Mouse (Mus musculus) right cerebral cortex, postnatal 36 days (tissue): Measurements from ENCODE around the gene Sgip1.

ENCODE experiments used
- DNase-seq, 2 experiments: peaks; one replicate each; pipeline ENCODE4 v3.0.0; 2022; ENCODE audit warnings: low spot score in 2 of 2, mixed read lengths in 1 of 2

Sgip1 gene

DNA sequence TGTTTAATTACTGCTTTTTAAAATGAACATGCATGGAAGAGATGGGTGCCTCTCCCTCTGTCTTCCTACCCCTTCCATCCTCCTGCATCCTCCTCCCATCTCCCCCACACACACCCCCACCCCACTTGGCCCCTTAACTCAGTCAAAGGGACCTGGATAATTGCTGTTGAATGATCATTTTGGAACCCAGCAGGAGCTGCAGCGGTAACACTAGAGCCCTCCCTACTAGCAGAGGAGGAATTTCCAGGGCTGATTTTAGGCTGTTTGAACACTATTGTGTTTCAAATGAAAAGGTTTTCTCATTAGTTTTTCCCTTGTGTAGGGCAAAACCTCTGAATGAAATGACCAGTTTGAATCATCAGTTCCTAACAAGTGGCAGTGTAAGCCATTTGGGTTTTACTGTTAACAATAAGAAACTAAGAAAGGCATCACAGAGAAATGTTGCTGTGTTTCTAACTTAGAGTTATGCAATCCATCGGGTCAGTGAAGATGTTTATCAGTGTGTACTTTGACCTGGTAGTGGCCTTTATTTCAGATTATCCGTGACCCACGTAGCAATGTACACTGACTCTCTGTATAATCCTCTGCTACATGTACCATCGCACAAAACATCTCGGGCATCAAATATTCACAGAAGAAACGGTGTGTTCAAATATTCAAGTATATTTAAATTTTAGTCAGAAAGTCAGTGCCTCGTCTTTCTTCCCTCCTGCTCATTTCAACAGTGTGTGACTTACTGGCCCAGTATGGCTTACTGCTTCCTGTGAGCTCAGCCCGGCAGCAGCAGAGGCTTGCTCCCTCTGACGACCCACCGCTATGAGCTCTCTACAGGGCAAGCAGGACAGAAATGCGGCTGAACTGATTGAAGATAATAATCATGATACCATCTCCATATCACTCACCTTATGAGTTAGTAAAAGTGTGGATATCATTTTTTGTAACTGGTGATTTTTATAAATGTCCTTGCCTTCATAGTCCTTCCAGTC is 235.5 kb downstream of the Sgip1 start:
- no peak for DNase-seq

DNA sequence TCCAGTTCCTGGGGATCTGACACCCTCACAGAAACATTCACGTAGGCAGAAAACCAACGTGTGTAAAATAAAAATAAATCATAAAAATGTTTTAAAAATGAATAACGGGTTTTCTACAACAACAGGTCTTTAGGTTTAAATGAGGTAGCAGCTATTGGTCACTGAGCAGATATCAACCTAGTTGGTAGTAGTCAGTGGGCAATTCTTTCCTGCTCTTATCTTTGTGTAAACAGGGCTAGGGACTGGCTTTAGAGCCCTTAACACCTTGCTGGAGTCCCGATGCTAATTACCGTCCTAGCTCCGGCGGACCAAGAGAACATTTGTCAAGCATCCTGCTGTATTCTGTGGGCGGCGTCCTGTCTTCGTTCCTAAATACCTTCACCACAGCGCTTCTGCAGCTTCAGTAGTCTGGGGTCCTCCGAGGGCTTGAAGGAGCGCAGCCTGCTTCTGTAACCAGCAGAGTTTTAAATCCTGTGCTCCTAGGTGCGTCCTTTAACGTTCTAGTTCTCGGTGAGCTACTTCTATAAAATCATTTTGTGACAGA is 236.8 kb downstream of the Sgip1 start:
- no peak for DNase-seq

- no peak for DNase-seq
Observed at GRCm38 (mm10) chr4:102978440-102978839, 237.3 kb downstream of the Sgip1 start, which contains the start of gene Tctex1d1. Gene Tctex1d1, plus strand, starts transcription at chr4:102978606.

GRCm38 (mm10) chr4:102979385-102979784 is 238.3 kb downstream of the Sgip1 start:
- DNase-seq, result no peak

DNA sequence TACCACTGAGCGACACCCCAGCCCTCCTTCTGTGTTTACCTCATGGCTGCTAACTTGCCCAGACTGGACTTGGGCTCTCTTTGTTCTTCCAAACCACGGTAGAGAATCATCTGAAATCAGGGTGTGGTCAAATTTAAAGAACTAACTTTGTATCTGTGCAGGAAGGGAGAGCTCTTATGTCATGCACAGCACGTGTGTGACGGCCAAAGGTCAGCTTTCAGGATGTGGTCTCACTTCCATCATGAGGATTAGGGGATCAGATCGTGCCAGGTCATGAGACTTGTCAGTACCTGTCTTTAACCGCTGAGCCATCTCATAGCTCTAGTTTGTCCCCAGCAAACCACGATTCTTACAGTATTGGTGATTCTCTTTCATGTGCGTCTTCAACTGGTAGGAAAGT is 240.6 kb downstream of the Sgip1 start:
- DNase-seq, result no peak

DNA sequence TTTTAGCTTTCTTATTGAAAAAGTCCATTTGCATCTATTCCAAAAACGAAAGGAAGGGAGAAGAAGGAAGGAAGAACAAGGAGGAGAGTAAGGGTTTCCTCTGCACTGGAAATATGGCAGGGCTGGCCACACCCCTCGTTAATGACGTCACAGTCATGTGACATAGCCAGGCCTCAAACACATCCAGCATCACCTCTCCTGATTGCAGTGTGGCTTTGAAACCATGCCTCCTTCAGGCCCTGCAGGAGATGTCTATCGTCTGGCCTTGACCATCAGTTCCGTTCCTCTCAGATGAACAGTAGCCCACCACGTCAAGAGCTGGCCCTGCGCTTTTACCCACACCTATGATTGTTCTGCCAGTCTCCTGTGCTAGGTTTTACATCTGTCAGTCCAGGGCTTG is 245.1 kb downstream of the Sgip1 start:
- DNase-seq, result no peak

DNA sequence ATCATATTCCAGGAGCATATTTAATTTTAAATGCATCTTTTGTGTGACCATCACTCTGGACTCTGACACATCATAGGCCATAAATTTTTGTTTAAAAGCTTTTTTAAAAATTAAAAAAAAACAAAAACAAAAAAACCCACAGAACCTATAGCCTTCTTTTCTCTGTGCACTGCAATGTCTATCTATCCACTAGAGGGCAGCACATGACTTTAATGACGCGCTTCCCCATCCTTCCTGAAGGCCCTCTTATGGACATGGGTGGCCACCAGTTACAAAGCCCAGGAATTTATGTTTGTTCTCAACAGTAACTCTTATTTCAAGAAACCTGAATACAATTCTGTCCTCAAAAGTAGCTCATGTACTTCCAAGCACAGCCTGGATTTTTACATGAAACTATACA is 245.8 kb downstream of the Sgip1 start:
- no peak for DNase-seq

- no peak for DNase-seq
Observed at GRCm38 (mm10) chr4:102987325-102987724, 246.2 kb downstream of the Sgip1 start.

DNA sequence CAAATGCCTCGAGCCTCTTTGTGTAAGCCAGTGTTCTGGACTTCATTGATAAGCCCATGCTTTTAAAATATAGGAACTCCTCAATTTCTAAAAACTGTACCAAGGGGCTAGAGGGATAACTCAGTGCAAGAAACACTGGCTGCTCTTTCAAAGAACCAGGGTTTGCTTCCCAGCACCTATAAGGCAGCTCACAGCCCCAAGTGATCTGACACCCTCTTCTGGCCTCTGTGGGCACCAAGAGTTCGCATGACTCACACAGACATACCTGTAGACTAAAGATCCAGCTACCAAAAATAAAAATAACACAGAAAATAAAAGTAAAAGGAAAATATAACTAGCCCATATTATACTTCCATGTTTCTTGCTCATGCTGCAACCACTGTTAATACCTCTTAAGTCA is 246.7 kb downstream of the Sgip1 start:
- no peak for DNase-seq

DNA sequence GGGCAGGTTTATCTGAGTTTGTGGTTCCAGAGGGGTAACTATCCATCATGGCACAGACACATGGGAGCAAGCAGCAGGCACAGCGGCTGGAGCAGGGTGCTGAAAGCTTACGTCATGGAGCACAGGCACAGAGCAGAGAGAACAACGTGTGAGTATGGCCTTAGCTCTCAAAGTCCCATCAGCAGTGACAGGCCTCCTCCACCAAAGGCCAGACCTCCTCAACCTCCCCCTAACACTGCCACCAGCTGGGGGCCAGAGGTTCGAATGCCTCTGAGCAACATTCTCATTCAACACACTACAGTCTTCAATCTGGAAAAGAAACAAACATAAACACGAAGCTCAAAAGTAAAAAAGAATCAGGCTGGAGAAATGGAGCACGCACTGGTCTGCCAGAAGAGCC is 247.4 kb downstream of the Sgip1 start:
- no peak for DNase-seq

- DNase-seq, result no peak
Observed at GRCm38 (mm10) chr4:102989391-102989790, 248.3 kb downstream of the Sgip1 start.

DNA sequence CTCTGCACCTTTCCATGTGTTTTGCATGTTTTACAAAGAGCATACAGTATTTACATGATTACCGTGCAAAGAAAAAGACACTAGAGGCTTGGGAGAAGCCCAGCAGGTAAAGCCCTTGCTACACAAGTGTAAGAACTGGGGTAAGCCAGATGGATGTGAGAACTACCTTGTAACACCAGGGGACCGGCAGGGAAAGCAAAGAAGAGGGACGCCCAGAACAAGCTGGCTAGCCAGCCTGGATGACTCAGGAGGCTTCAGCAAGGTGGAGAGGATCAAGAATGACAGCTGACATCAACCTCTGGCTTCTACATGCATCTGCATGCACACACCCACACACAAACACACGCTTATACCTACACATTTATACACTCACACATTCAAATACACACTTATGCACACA is 248.9 kb downstream of the Sgip1 start:
- no peak for DNase-seq

GRCm38 (mm10) chr4:102990595-102991340 is 249.7 kb downstream of the Sgip1 start:
- no peak for DNase-seq

- no peak for DNase-seq
Observed at GRCm38 (mm10) chr4:102991685-102992084, 250.6 kb downstream of the Sgip1 start.

GRCm38 (mm10) chr4:103004681-103005080 is 263.6 kb downstream of the Sgip1 start:
- DNase-seq, result no peak

DNA sequence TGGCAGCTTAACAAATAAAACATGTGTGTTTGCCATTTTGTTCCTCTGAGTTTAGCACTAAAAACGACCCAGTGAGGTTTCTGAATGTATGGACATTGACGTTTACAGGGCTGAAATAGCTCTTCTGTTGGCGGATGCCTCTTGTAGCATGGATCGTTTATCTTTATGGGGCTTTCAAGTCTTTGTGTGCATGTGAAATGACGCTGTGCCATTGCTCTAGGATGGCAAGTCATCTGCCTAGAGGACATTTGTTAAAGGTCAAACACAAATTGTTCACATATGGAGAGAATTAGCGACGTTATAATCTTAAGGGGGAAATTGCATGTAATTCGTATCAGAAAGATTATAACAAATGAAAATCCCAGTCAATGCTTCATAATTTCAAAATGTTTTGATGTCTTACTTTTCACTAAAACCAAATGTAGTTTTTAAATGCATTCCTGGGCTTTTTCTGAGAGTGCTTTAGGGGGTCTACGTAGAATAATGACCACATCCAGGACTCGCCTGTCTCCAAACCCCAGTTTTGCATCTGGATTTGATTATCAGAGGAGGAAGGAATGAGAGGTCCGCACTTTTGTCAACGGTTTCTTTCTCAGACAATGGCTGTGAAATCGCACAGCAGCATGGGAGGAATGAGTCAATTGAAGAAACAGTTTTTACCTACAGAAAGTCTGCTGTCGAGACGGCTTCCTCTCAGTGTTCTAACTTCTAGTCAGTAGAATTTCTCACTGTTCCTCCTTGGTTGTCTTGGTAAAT is 264.3 kb downstream of the Sgip1 start:
- DNase-seq, result no peak

DNA sequence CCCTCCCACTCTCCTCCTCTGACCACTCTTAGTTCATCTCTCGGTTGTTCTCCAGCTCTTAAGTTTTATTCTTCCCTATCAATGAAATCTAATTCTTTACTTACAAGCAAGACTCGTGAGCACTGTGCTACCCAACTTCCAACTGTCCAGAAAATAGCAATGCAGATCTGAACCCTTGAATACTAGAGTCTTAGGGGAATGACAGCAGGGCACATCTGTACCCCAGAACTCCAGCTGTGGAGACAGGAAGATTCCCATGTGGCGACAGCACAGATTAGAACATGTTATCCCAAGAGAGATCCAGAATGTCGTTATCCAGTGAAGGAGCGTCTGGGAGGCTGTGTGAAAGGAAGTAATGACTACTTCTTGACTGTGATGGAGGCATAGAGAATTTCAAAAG is 265.2 kb downstream of the Sgip1 start:
- no peak for DNase-seq

GRCm38 (mm10) chr4:103006943-103007418 is 265.9 kb downstream of the Sgip1 start:
- no peak for DNase-seq

- DNase-seq, result no peak
Observed at GRCm38 (mm10) chr4:103010734-103011133, 269.6 kb downstream of the Sgip1 start.

DNA sequence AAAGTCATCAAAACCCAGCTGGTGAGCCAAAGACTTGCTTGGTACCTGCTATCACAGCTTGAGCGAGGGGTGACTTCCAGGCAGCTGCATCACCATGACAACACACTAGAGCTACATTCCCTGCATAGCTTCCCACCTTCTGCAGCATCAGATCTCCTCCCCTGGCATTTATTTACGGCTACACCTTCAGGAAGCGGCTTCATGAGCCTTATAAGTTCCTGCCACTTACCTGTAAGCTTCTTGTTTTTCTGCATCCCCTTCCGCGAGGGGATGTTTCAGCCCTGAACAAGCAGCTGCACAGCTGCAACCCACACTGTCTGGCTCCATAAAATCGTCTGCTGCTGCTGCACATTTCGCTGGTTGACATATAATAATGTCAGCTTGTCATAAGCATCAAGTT is 270.7 kb downstream of the Sgip1 start:
- DNase-seq, result no peak

DNA sequence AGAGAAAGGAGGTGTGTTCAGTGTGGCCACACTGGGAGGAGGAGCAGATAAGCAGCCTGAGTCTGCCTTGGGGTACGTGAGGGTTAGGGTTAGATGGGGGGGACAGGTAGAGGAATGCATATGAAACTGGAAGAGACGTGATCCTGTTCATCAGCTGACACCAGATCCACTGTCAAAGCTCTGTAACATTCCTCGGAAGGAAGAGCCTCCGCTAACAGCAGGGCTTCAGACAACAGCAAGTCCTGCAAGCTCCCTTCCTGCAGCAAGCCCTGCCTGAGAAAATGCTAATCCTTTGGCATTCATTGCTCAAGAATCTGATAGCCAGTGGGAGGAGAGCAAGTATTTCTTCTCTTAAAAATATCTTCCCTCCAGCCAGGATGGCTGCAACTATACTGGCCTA is 272.4 kb downstream of the Sgip1 start:
- DNase-seq, result no peak
